Mouse (Mus musculus) MEL (cell line): ENCODE results near the gene Arl3. TPM values are rescaled to one million over a fixed set of nuclear protein-coding genes. Genes with fewer than 3 reads are reported as not detected.

Source experiments
- DNase-seq: peaks from one replicate; pipeline ENCODE4 v3.0.0; 2011; ENCODE audit warnings: low read depth, low spot score
- H3K27ac ChIP-seq: 2 replicates; pipeline ENCODE4 v1.5.1; 2012; ENCODE audit warnings: low read depth, mild to moderate bottlenecking, control low read depth, low read length, moderate library complexity; ENCODE audit not compliant: control insufficient read depth
- H3K27me3 ChIP-seq, 2 experiments: fragments of 150-350 bp in 1 of 2; sonication (generic) in 1 of 2; 2 replicates each; pipeline ENCODE4 v1.6.1; 2012; ENCODE audit warnings: low read length in 2 of 2, mild to moderate bottlenecking in 2 of 2, improper control_type of control experiment in 1 of 2, moderate library complexity in 1 of 2; ENCODE audit not compliant: insufficient read depth in 2 of 2, control insufficient read depth in 1 of 2
- H3K36me3 ChIP-seq, 2 experiments: 2 replicates each; pipeline ENCODE4 v1.6.1; 2012 to 2014; ENCODE audit warnings: low read length in 2 of 2, improper control_type of control experiment in 1 of 2, inconsistent platforms in 1 of 2, mild to moderate bottlenecking in 1 of 2; ENCODE audit not compliant: insufficient read depth in 2 of 2, control insufficient read depth in 1 of 2
- H3K4me1 ChIP-seq, 2 experiments: fragments of 150-350 bp in 1 of 2; sonication (generic) in 1 of 2; 2 replicates each; pipeline ENCODE4 v1.6.1; 2012; ENCODE audit warnings: low read length in 2 of 2, improper control_type of control experiment in 1 of 2, mild to moderate bottlenecking in 1 of 2; ENCODE audit not compliant: insufficient read depth in 2 of 2, control insufficient read depth in 1 of 2
- H3K4me3 ChIP-seq, 2 experiments: fragments of 150-350 bp in 1 of 2; sonication (generic) in 1 of 2; 2 replicates each; pipeline ENCODE4 v1.5.1; 2012; ENCODE audit warnings: low read depth in 2 of 2, low read length in 2 of 2, mild to moderate bottlenecking in 2 of 2, moderate library complexity in 2 of 2, control low read depth in 1 of 2, improper control_type of control experiment in 1 of 2; ENCODE audit not compliant: control insufficient read depth in 1 of 2, insufficient read depth in 1 of 2
- H3K79me2 ChIP-seq: 2 replicates; pipeline ENCODE4 v1.6.1; 2012; ENCODE audit warnings: mild to moderate bottlenecking, low read length, moderate library complexity; ENCODE audit not compliant: control insufficient read depth, poor library complexity, insufficient read depth
- H3K9ac ChIP-seq: 2 replicates; pipeline ENCODE4 v1.6.1; 2012; ENCODE audit warnings: low read depth, mild to moderate bottlenecking, control low read depth, low read length, moderate library complexity; ENCODE audit not compliant: control insufficient read depth, poor library complexity, severe bottlenecking
- H3K9me3 ChIP-seq: fragments of 150-350 bp; sonication (generic); replicated peaks from 2 replicates; pipeline ENCODE4 v1.6.1; 2012; ENCODE audit warnings: mild to moderate bottlenecking, low read length, improper control_type of control experiment, moderate library complexity; ENCODE audit not compliant: insufficient read depth
- BHLHE40 ChIP-seq: IDR thresholded peaks from 2 replicates; pipeline ENCODE4 v1.6.1; 2012; ENCODE audit warnings: low read depth, mild to moderate bottlenecking, inconsistent platforms, low read length, improper control_type of control experiment, borderline replicate concordance
- CTCF ChIP-seq, 3 experiments: IDR thresholded peaks in 2 of 3; conservative IDR thresholded peaks in 1 of 3; 2 replicates each; pipeline ENCODE4 v1.5.1; 2011 to 2012; ENCODE audit warnings: low read length in 3 of 3, low read depth in 2 of 3, mild to moderate bottlenecking in 2 of 3, improper control_type of control experiment in 1 of 3, inconsistent platforms in 1 of 3, mixed read lengths in 1 of 3, moderate library complexity in 1 of 3; ENCODE audit not compliant: control insufficient read depth in 1 of 3, insufficient read depth in 1 of 3, poor library complexity in 1 of 3, severe bottlenecking in 1 of 3
- E2F4 ChIP-seq: IDR thresholded peaks from 2 replicates; pipeline ENCODE4 v1.6.1; 2011; ENCODE audit warnings: low read depth, low read length, improper control_type of control experiment, borderline replicate concordance
- ELF1 ChIP-seq: IDR thresholded peaks from 2 replicates; pipeline ENCODE4 v1.6.1; 2014; ENCODE audit warnings: low read depth, mild to moderate bottlenecking, inconsistent platforms, low read length, improper control_type of control experiment, moderate library complexity
- ETS1 ChIP-seq: IDR thresholded peaks from 2 replicates; pipeline ENCODE4 v1.6.1; 2012; ENCODE audit warnings: low read depth, mild to moderate bottlenecking, inconsistent platforms, low read length, improper control_type of control experiment, moderate library complexity
- GABPA ChIP-seq: IDR thresholded peaks from 2 replicates; pipeline ENCODE4 v1.6.1; 2012; ENCODE audit warnings: low read depth, mild to moderate bottlenecking, inconsistent platforms, low read length, improper control_type of control experiment, moderate library complexity
- GATA1 ChIP-seq: IDR thresholded peaks from 2 replicates; pipeline ENCODE4 v1.6.1; 2011; ENCODE audit warnings: low read depth, low read length, improper control_type of control experiment
- HCFC1 ChIP-seq: IDR thresholded peaks from 2 replicates; pipeline ENCODE4 v1.6.1; 2012; ENCODE audit warnings: low read depth, mild to moderate bottlenecking, inconsistent platforms, low read length, improper control_type of control experiment, moderate library complexity
- JUND ChIP-seq: IDR thresholded peaks from 2 replicates; pipeline ENCODE4 v1.6.1; 2011; ENCODE audit warnings: low read depth, mild to moderate bottlenecking, improper control_type of control experiment, low read length
- KAT2A ChIP-seq: conservative IDR thresholded peaks from 2 replicates; pipeline ENCODE4 v1.6.1; 2012; ENCODE audit warnings: low read depth, low read length, improper control_type of control experiment, inconsistent platforms
- MAFK ChIP-seq: IDR thresholded peaks from 2 replicates; pipeline ENCODE4 v1.6.1; 2011; ENCODE audit warnings: low read depth, mild to moderate bottlenecking, low read length, improper control_type of control experiment, borderline replicate concordance
- MAX ChIP-seq: IDR thresholded peaks from 2 replicates; pipeline ENCODE4 v1.6.1; 2011; ENCODE audit warnings: low read length, improper control_type of control experiment
- MEF2A ChIP-seq: IDR thresholded peaks from 2 replicates; pipeline ENCODE4 v1.6.1; 2014; ENCODE audit warnings: low read depth, mild to moderate bottlenecking, inconsistent platforms, low read length, improper control_type of control experiment; ENCODE audit not compliant: poor library complexity, insufficient replicate concordance, severe bottlenecking; ENCODE audit errors: extremely low read depth
- MXI1 ChIP-seq: IDR thresholded peaks from 2 replicates; pipeline ENCODE4 v1.6.1; 2011; ENCODE audit warnings: mild to moderate bottlenecking, low read depth, low read length, improper control_type of control experiment
- MYB ChIP-seq: IDR thresholded peaks from 2 replicates; pipeline ENCODE4 v1.6.1; 2011; ENCODE audit warnings: mild to moderate bottlenecking, low read depth, low read length, improper control_type of control experiment
- MYC ChIP-seq: IDR thresholded peaks from 2 replicates; pipeline ENCODE4 v1.6.1; 2011; ENCODE audit warnings: low read depth, mild to moderate bottlenecking, low read length, improper control_type of control experiment, moderate library complexity
- NELFE ChIP-seq: IDR thresholded peaks from 2 replicates; pipeline ENCODE4 v1.6.1; 2011; ENCODE audit warnings: low read depth, low read length, improper control_type of control experiment
- NRF1 ChIP-seq: IDR thresholded peaks from 2 replicates; pipeline ENCODE4 v1.6.1; 2014; ENCODE audit warnings: low read depth, mild to moderate bottlenecking, inconsistent platforms, low read length, improper control_type of control experiment, moderate library complexity; ENCODE audit not compliant: poor library complexity, insufficient read depth, severe bottlenecking
- POLR2A ChIP-seq, 2 experiments: IDR thresholded peaks; 2 replicates each; pipeline ENCODE4 v1.6.1; 2011 to 2012; ENCODE audit warnings: low read length in 2 of 2, mild to moderate bottlenecking in 2 of 2, control low read depth in 1 of 2, improper control_type of control experiment in 1 of 2, low read depth in 1 of 2, moderate library complexity in 1 of 2; ENCODE audit not compliant: control insufficient read depth in 1 of 2, insufficient read depth in 1 of 2, poor library complexity in 1 of 2
- RAD21 ChIP-seq: IDR thresholded peaks from 2 replicates; pipeline ENCODE4 v1.6.1; 2011; ENCODE audit warnings: mild to moderate bottlenecking, low read depth, low read length, improper control_type of control experiment
- SIN3A ChIP-seq: IDR thresholded peaks from 2 replicates; pipeline ENCODE4 v1.6.1; 2012; ENCODE audit warnings: low read length, improper control_type of control experiment, inconsistent platforms
- SMC3 ChIP-seq: IDR thresholded peaks from 2 replicates; pipeline ENCODE4 v1.6.1; 2011; ENCODE audit warnings: low read depth, low read length, improper control_type of control experiment
- TAL1 ChIP-seq: IDR thresholded peaks from 2 replicates; pipeline ENCODE4 v1.6.1; 2012; ENCODE audit warnings: mild to moderate bottlenecking, inconsistent platforms, low read length, moderate library complexity, mixed read lengths
- TBP ChIP-seq: IDR thresholded peaks from 2 replicates; pipeline ENCODE4 v1.8.0; 2011; ENCODE audit warnings: low read depth, low read length, improper control_type of control experiment
- TCF12 ChIP-seq: IDR thresholded peaks from 2 replicates; pipeline ENCODE4 v1.6.1; 2014; ENCODE audit warnings: low read depth, mild to moderate bottlenecking, inconsistent platforms, low read length, improper control_type of control experiment, moderate library complexity
- UBTF ChIP-seq: IDR thresholded peaks from 2 replicates; pipeline ENCODE4 v1.6.1; 2012; ENCODE audit warnings: low read depth, mild to moderate bottlenecking, inconsistent platforms, low read length, improper control_type of control experiment, moderate library complexity, borderline replicate concordance; ENCODE audit not compliant: insufficient read depth
- USF1 ChIP-seq: IDR thresholded peaks from 2 replicates; pipeline ENCODE4 v1.6.1; 2014; ENCODE audit warnings: low read depth, mild to moderate bottlenecking, inconsistent platforms, low read length, improper control_type of control experiment, moderate library complexity
- USF2 ChIP-seq, 2 experiments: IDR thresholded peaks; 2 replicates each; pipeline ENCODE4 v1.6.1; 2011 to 2012; ENCODE audit warnings: improper control_type of control experiment in 2 of 2, low read length in 2 of 2, borderline replicate concordance in 1 of 2, inconsistent platforms in 1 of 2, low read depth in 1 of 2, mild to moderate bottlenecking in 1 of 2; ENCODE audit not compliant: insufficient read depth in 1 of 2
- ZC3H11A ChIP-seq: IDR thresholded peaks from 2 replicates; pipeline ENCODE4 v1.6.1; 2012; ENCODE audit warnings: low read depth, mild to moderate bottlenecking, inconsistent platforms, low read length, improper control_type of control experiment
- ZKSCAN1 ChIP-seq: IDR thresholded peaks from 2 replicates; pipeline ENCODE4 v1.6.1; 2012; ENCODE audit warnings: low read depth, mild to moderate bottlenecking, inconsistent platforms, low read length, improper control_type of control experiment, moderate library complexity
- ZMIZ1 ChIP-seq: IDR thresholded peaks from 2 replicates; pipeline ENCODE4 v1.6.1; 2012; ENCODE audit warnings: low read depth, mild to moderate bottlenecking, inconsistent platforms, low read length, improper control_type of control experiment, moderate library complexity
- ZNF384 ChIP-seq: IDR thresholded peaks from 2 replicates; pipeline ENCODE4 v1.6.1; 2012; ENCODE audit warnings: low read depth, mild to moderate bottlenecking, inconsistent platforms, low read length, improper control_type of control experiment
- polyA plus RNA-seq, 2 experiments: library from polyadenylated mRNA; stranded (reverse) in 1 of 2; unstranded in 1 of 2; fragments of >175 nt in 1 of 2; fragments of >200 nt in 1 of 2; gene quantifications; 2 replicates each; pipeline versions ENCODE4 v1.2.1 to v1.2.4; 2012; ENCODE audit warnings: low replicate concordance in 2 of 2, low read depth in 1 of 2; ENCODE audit not compliant: insufficient read length in 2 of 2, insufficient read depth in 1 of 2, missing spikeins in 1 of 2
- total RNA-seq: library from RNA; depleted of rRNA; stranded (reverse); fragments of 300-350 nt; gene quantifications from 2 replicates; pipeline ENCODE4 v1.2.3, GENCODE M21; 2012

Gene Arl3
- total and polyA plus RNA-seq, 3 experiments, result 62.4 to 123 TPM; not detected in 1

- TF ChIP-seq ZNF384, result peak; percentile 96
These were observed 71.5 kb downstream of the Arl3 start, which contains the start of gene Trim8 (continued) for GRCm38 (mm10) chr19:46501401-46502068.

GRCm38 (mm10) chr19:46500581-46501341 lies 72.2 kb downstream of the Arl3 start:
- peak; percentile 71 for DNase-seq
- Histone ChIP-seq H3K4me1 (peaks cover 5 to 18% of the 10 kb centered on the region in 2 experiments; a peak in 3 of 4 replicates), H3K9ac (peak overlapping the region; percentile 97), H3K27me3 (no peaks in the 10 kb centered on the region), H3K9me3 (no peaks in the 10 kb centered on the region), H3K27ac (peak overlapping the region; percentile 96), H3K36me3 (peaks cover 0 to 13% of the 10 kb centered on the region in 2 experiments; a peak in 2 of 4 replicates), H3K79me2 (peaks cover 50% of the 10 kb centered on the region), H3K4me3 (peak overlapping the region; percentile 76 to 82)
- TF ChIP-seq TAL1 (no peak), ELF1 (no peak), HCFC1 (0 out of 2 replicates have a peak, but pooled peaks have one; percentile 9), GATA1 (no peak), ETS1 (no peak), MAFK (no peak), CTCF (IDR thresholded peaks at IDR 0.05 in 2 of 3, conservative IDR thresholded peaks at IDR 0.05 in 1 of 3; ENCODE audit: control insufficient read depth in 1 of 3, insufficient read depth in 1 of 3, low read depth in 2 of 3, low read length in 3 of 3, poor library complexity in 1 of 3, severe bottlenecking in 1 of 3) (no peak), JUND (no peak), KAT2A (no peak), MEF2A (no peak), POLR2A (IDR thresholded peaks at IDR 0.05; ENCODE audit: control insufficient read depth in 1 of 2, insufficient read depth in 1 of 2, low read depth in 1 of 2, low read length in 2 of 2, poor library complexity in 1 of 2) (peak in 1 of 2 experiments; percentile 32; a peak in 2 of 4 replicates), UBTF (peak; percentile 82; the same call in 1 of the 2 replicates), NRF1 (no peak), SIN3A (no peak; the same call in 1 of the 2 replicates), MYC (no peak), USF1 (no peak), GABPA (no peak), BHLHE40 (no peak), ZMIZ1 (no peak), MYB (no peak), ZNF384 (peak; percentile 84), RAD21 (no peak), ZC3H11A (no peak), USF2 (IDR thresholded peaks at IDR 0.05; ENCODE audit: borderline replicate concordance in 1 of 2, insufficient read depth in 1 of 2, low read depth in 1 of 2, low read length in 2 of 2) (no peak), TCF12 (no peak), NELFE (peak; percentile 34; the same call in 1 of the 2 replicates), ZKSCAN1 (no peak), SMC3 (no peak), E2F4 (no peak), TBP (no peak; the same call in 1 of the 2 replicates), MAX (no peak), MXI1 (peak; percentile 56)
